Comparison of ENCODE assay signal across 8 mouse cellular contexts in the genomic region with DNA sequence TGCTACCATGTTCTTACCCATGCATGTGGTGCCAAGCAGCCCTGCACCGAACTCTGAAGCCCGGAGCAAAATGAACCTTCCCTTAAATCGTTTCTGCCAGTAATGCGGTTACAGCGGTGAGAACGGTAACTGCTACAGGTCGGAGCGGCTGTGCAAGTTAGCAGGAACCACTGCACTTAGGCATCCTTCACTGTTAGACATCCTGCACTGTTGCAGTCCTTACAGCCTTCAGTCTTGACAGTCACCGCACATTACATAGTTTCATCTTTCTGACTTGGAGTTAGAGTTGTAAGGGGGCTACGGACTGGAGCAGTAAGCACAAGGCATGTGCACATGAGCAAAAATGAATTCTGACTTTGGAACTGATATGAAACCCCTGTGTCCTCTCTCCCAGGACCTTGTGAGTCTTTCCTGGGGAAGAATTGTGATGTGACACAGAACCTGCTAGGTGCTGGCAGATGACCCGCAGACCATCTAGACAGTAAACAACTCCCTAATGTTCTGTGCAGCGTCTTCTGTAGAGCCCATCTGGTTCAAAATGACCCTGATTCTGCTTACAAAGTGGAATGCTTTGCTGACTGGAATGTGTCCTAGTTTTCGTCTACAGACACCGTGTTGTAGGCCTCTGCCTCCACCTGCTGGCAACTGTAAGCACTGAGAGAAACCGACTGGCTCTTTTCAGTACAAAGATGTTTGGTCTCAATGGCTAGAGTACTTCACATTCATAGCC.
A peak's percentile ranks its signal among the peaks of the same experiment; 100 is the strongest.
DNase-seq lines count a peak whose midpoint lies in the region; ATAC-seq and TF ChIP-seq lines count a peak whose summit lies in the region.

No protein-coding gene starts in this region.

- no peak overlapping the region for H3K9ac ChIP-seq in lung, embryonic 16.5 days (ENCODE audit: low read length)

- H3K4me2 ChIP-seq in lung, embryonic 16.5 days (ENCODE audit: low read depth, low read length), result no peak overlapping the region

- no peaks in the 10 kb centered on the region for H3K27me3 ChIP-seq in E14TG2a.4 (ENCODE audit: insufficient read depth, low read length)
- H3K27me3 ChIP-seq in lung, embryonic 16.5 days (ENCODE audit: control insufficient read depth, insufficient read depth, low read depth, low read length), result no peaks in the 10 kb centered on the region

- WGBS in lung, embryonic 16.5 days, result 55% methylated on average over 15 of the region's 15 CpGs

- H3K9me3 ChIP-seq in E14TG2a.4 (ENCODE audit: low read length), result no peaks in the 10 kb centered on the region
- no peaks in the 10 kb centered on the region for H3K9me3 ChIP-seq in lung, embryonic 16.5 days (ENCODE audit: control insufficient read depth, low read length)

- no peak overlapping the region for H3K4me3 ChIP-seq in E14TG2a.4 (replicated peaks; ENCODE audit: low read length)
- no peak overlapping the region for H3K4me3 ChIP-seq in embryonic fibroblast, embryonic 13.5 days (ENCODE audit: insufficient read depth, low read length)
- H3K4me3 ChIP-seq in layer of hippocampus, adult 2 months, result peak overlapping the region; percentile 39
- H3K4me3 ChIP-seq in lung, embryonic 16.5 days (ENCODE audit: low read length), result no peak overlapping the region

- no peak overlapping the region for H3K27ac ChIP-seq in embryonic fibroblast, embryonic 13.5 days (ENCODE audit: insufficient read depth, low read length)
- peak overlapping the region; percentile 75; the same call in 1 of the 2 replicates for H3K27ac ChIP-seq in layer of hippocampus, adult 2 months
- no peak overlapping the region for H3K27ac ChIP-seq in lung, embryonic 16.5 days (ENCODE audit: low read length)

- peak; percentile 31 for TF ChIP-seq CTCF in E14TG2a.4 (conservative IDR thresholded peaks at IDR 0.05; ENCODE audit: low read length)
- peak; percentile 83; the same call in 1 of the 2 replicates for TF ChIP-seq CTCF in embryonic fibroblast, embryonic 13.5 days (IDR thresholded peaks at IDR 0.05; ENCODE audit: borderline replicate concordance, insufficient read depth, low read length)
- peak; percentile 97 for TF ChIP-seq CTCF in layer of hippocampus, adult 2 months (conservative IDR thresholded peaks at IDR 0.05)

- H3K4me1 ChIP-seq in E14TG2a.4 (replicated peaks; ENCODE audit: low read depth, low read length), result peaks cover 3% of the 10 kb centered on the region; the same call in 1 of the 2 replicates
- peaks cover 9% of the 10 kb centered on the region; the same call in 1 of the 2 replicates for H3K4me1 ChIP-seq in embryonic fibroblast, embryonic 13.5 days (ENCODE audit: control insufficient read depth, insufficient read depth, low read length)
- peaks cover 11% of the 10 kb centered on the region for H3K4me1 ChIP-seq in lung, embryonic 16.5 days (replicated peaks; ENCODE audit: control insufficient read depth, insufficient read depth, low read length)

- H3K36me3 ChIP-seq in E14TG2a.4 (ENCODE audit: insufficient read depth, low read length), result no peaks in the 10 kb centered on the region
- no peaks in the 10 kb centered on the region for H3K36me3 ChIP-seq in lung, embryonic 16.5 days (ENCODE audit: control insufficient read depth, insufficient read depth, low read length)

- no peak for TF ChIP-seq POLR2A in embryonic fibroblast, embryonic 13.5 days (IDR thresholded peaks at IDR 0.05; ENCODE audit: low read depth, low read length)

- DNase-seq in brain, adult 2 months (ENCODE audit: low read depth, low spot score), result peak; percentile 85
- DNase-seq in heart, postnatal 4 days, result peak; percentile 77
- DNase-seq in layer of hippocampus, adult 2 months (ENCODE audit: low spot score in 2 of 2), result peak; percentile 76 to 77
- peak; percentile 54 for DNase-seq in retina, postnatal 7 days (ENCODE audit: low read depth, low spot score)
- DNase-seq in T-cell, adult 2 months (ENCODE audit: low spot score), result no peak

- peak; percentile 66 for ATAC-seq in lung, embryonic 16.5 days (ENCODE audit: low read depth)

Comparison
In these comparisons a context has a peak if more than half of its experiments do, and no peak if none do; other contexts are left out.
1. CTCF ChIP-seq: peak in every context shown above with its lines; median percentile 97 in layer of hippocampus, adult 2 months; 83 in embryonic fibroblast, embryonic 13.5 days; 31 in E14TG2a.4.